Mouse (Mus musculus) forebrain, embryonic 12.5 days (tissue): ENCODE data around the gene Arih1. TPM values are rescaled to one million over a fixed set of nuclear protein-coding genes. Genes with fewer than 3 reads are reported as not detected.

Experiments
- ATAC-seq: fragments of 200-750 bp; cut with Nextera tagmentation; 2 replicates; pipeline ENCODE4 v1.8.0; 2017; ENCODE audit warnings: moderate TSS enrichment; ENCODE audit not compliant: low FRiP score
- H3K27ac ChIP-seq: fragments of 300-500 bp; sonication (generic); 2 replicates; pipeline ENCODE4 v1.5.1; 2016; ENCODE audit warnings: mild to moderate bottlenecking
- H3K27me3 ChIP-seq: fragments of 300-500 bp; sonication (generic); 2 replicates; pipeline ENCODE4 v1.6.1; 2016; ENCODE audit warnings: mild to moderate bottlenecking
- H3K36me3 ChIP-seq: fragments of 300-500 bp; sonication (generic); replicated peaks from 2 replicates; pipeline ENCODE4 v1.6.1; 2016; ENCODE audit warnings: mild to moderate bottlenecking
- H3K4me1 ChIP-seq: fragments of 300-500 bp; sonication (generic); 2 replicates; pipeline ENCODE4 v1.6.1; 2016
- H3K4me2 ChIP-seq: fragments of 300-500 bp; sonication (generic); 2 replicates; pipeline ENCODE4 v1.6.1; 2016; ENCODE audit warnings: mild to moderate bottlenecking, moderate library complexity
- H3K4me3 ChIP-seq: fragments of 300-500 bp; sonication (generic); replicated peaks from 2 replicates; pipeline ENCODE4 v1.5.1; 2016; ENCODE audit warnings: mild to moderate bottlenecking
- H3K9ac ChIP-seq: fragments of 300-500 bp; sonication (generic); 2 replicates; pipeline ENCODE4 v1.6.1; 2016; ENCODE audit warnings: mild to moderate bottlenecking
- H3K9me3 ChIP-seq: fragments of 300-500 bp; sonication (generic); 2 replicates; pipeline ENCODE4 v1.6.1; 2016
- WGBS: fragments of 180-500 bp; shearing (Covaris S2); methylation state at CpG from one replicate; pipeline ENCODE4 v1.1.7; 2016; 5-methylcytosine and 5-hydroxymethylcytosine counted together
- polyA plus RNA-seq: library from polyadenylated mRNA; unstranded; fragments of >200 nt; fragmentation: Nextera tagmentation; extraction: Ambion mirVana; gene quantifications from 2 replicates; pipeline ENCODE4 v1.2.1, GENCODE M21; 2016

Arih1 gene
- 20.7 and 27.1 TPM in 2 replicates for polyA plus RNA-seq

GRCm38 (mm10) chr9:59486549-59487065 is at the start of gene Arih1:
Gene Arih1, minus strand, starts transcription at chr9:59486618.
- Histone ChIP-seq H3K36me3 (peaks cover 3% of the 10 kb centered on the region; the same call in 1 of the 2 replicates), H3K4me3 (peak within 1 kb of the TSS; percentile 99), H3K9ac (peak within 1 kb of the TSS; percentile 99), H3K4me1 (peaks cover 21% of the 10 kb centered on the region), H3K27me3 (no peaks in the 10 kb centered on the region), H3K9me3 (no peaks in the 10 kb centered on the region), H3K4me2 (peak within 1 kb of the TSS; percentile 91), H3K27ac (peak within 1 kb of the TSS; percentile 100)
- WGBS: under 1% methylated on average over 56 of the region's 56 CpGs
- peak; percentile 97 for ATAC-seq

GRCm38 (mm10) chr9:59533889-59534288 is 47.5 kb upstream of the Arih1 start:
- Histone ChIP-seq H3K9ac (no peak overlapping the region), H3K36me3 (no peaks in the 10 kb centered on the region), H3K27ac (no peak overlapping the region), H3K4me3 (no peak overlapping the region), H3K4me1 (0 out of 2 replicates have a peak, but pooled peaks cover 5% of the 10 kb centered on the region), H3K9me3 (no peaks in the 10 kb centered on the region), H3K27me3 (no peaks in the 10 kb centered on the region), H3K4me2 (no peak overlapping the region)
- WGBS: 61% methylated on average over 4 of the region's 4 CpGs
- no peak for ATAC-seq

- H3K9me3 ChIP-seq: no peaks in the 10 kb centered on the region
- H3K9ac ChIP-seq: no peak overlapping the region
- H3K4me1 ChIP-seq: 0 out of 2 replicates have a peak, but pooled peaks cover 3% of the 10 kb centered on the region
- no peak overlapping the region for H3K4me2 ChIP-seq
- H3K36me3 ChIP-seq: no peaks in the 10 kb centered on the region
- H3K27me3 ChIP-seq: no peaks in the 10 kb centered on the region
- no peak for ATAC-seq
- WGBS: 65% methylated on average over 2 of the region's 2 CpGs
- no peak overlapping the region for H3K27ac ChIP-seq
- no peak overlapping the region for H3K4me3 ChIP-seq
These were observed 47.0 kb upstream of the Arih1 start for GRCm38 (mm10) chr9:59533422-59533821.

GRCm38 (mm10) chr9:59531645-59532044 is 45.2 kb upstream of the Arih1 start:
- 0 out of 2 replicates have a peak overlapping the region, but pooled peaks have one; percentile 36 for H3K27ac ChIP-seq
- ATAC-seq: no peak
- no peaks in the 10 kb centered on the region for H3K27me3 ChIP-seq
- no peaks in the 10 kb centered on the region for H3K9me3 ChIP-seq
- H3K4me3 ChIP-seq: no peak overlapping the region
- no peak overlapping the region for H3K4me2 ChIP-seq
- WGBS: 15% methylated on average over 5 of the region's 5 CpGs
- 0 out of 2 replicates have a peak, but pooled peaks cover 3% of the 10 kb centered on the region for H3K4me1 ChIP-seq
- H3K9ac ChIP-seq: no peak overlapping the region
- no peaks in the 10 kb centered on the region for H3K36me3 ChIP-seq

GRCm38 (mm10) chr9:59528274-59528673 is 41.9 kb upstream of the Arih1 start:
- ATAC-seq: no peak
- Histone ChIP-seq H3K4me3 (no peak overlapping the region), H3K4me1 (0 out of 2 replicates have a peak, but pooled peaks cover 3% of the 10 kb centered on the region), H3K27me3 (no peaks in the 10 kb centered on the region), H3K9ac (no peak overlapping the region), H3K27ac (no peak overlapping the region), H3K9me3 (no peaks in the 10 kb centered on the region), H3K4me2 (no peak overlapping the region), H3K36me3 (no peaks in the 10 kb centered on the region)
- WGBS: 93% methylated on average over 2 of the region's 2 CpGs

GRCm38 (mm10) chr9:59527580-59527979 is 41.2 kb upstream of the Arih1 start:
- no peak overlapping the region for H3K27ac ChIP-seq
- no peak overlapping the region for H3K4me2 ChIP-seq
- no peaks in the 10 kb centered on the region for H3K9me3 ChIP-seq
- H3K27me3 ChIP-seq: no peaks in the 10 kb centered on the region
- no peak for ATAC-seq
- no peaks in the 10 kb centered on the region for H3K36me3 ChIP-seq
- H3K9ac ChIP-seq: no peak overlapping the region
- H3K4me1 ChIP-seq: 0 out of 2 replicates have a peak, but pooled peaks cover 3% of the 10 kb centered on the region
- 86% methylated on average over 3 of the region's 3 CpGs for WGBS
- no peak overlapping the region for H3K4me3 ChIP-seq

- Histone ChIP-seq H3K27me3 (no peaks in the 10 kb centered on the region), H3K27ac (no peak overlapping the region), H3K4me3 (no peak overlapping the region), H3K4me2 (no peak overlapping the region), H3K9me3 (no peaks in the 10 kb centered on the region), H3K9ac (no peak overlapping the region), H3K4me1 (no peaks in the 10 kb centered on the region), H3K36me3 (no peaks in the 10 kb centered on the region)
- WGBS: 83% methylated on average over 6 of the region's 6 CpGs
- ATAC-seq: no peak
These were observed 40.3 kb upstream of the Arih1 start for GRCm38 (mm10) chr9:59526727-59527126.

GRCm38 (mm10) chr9:59522906-59523305 is 36.5 kb upstream of the Arih1 start:
- Histone ChIP-seq H3K27me3 (no peaks in the 10 kb centered on the region), H3K4me1 (no peaks in the 10 kb centered on the region), H3K27ac (no peak overlapping the region), H3K4me2 (no peak overlapping the region), H3K36me3 (no peaks in the 10 kb centered on the region), H3K9ac (no peak overlapping the region), H3K4me3 (no peak overlapping the region), H3K9me3 (no peaks in the 10 kb centered on the region)
- no peak for ATAC-seq
- WGBS: 77% methylated on average over 4 of the region's 4 CpGs

- no peaks in the 10 kb centered on the region for H3K36me3 ChIP-seq
- WGBS: 84% methylated on average over 2 of the region's 2 CpGs
- no peaks in the 10 kb centered on the region for H3K27me3 ChIP-seq
- no peaks in the 10 kb centered on the region for H3K4me1 ChIP-seq
- no peak overlapping the region for H3K27ac ChIP-seq
- H3K4me3 ChIP-seq: no peak overlapping the region
- ATAC-seq: no peak
- H3K4me2 ChIP-seq: no peak overlapping the region
- H3K9ac ChIP-seq: no peak overlapping the region
- no peaks in the 10 kb centered on the region for H3K9me3 ChIP-seq
These were observed 33.0 kb upstream of the Arih1 start for GRCm38 (mm10) chr9:59519396-59519795.

GRCm38 (mm10) chr9:59518976-59519375 is 32.6 kb upstream of the Arih1 start:
- Histone ChIP-seq H3K4me1 (no peaks in the 10 kb centered on the region), H3K4me3 (no peak overlapping the region), H3K4me2 (no peak overlapping the region), H3K27me3 (no peaks in the 10 kb centered on the region), H3K9ac (no peak overlapping the region), H3K9me3 (no peaks in the 10 kb centered on the region), H3K27ac (no peak overlapping the region), H3K36me3 (no peaks in the 10 kb centered on the region)
- 85% methylated on average over 5 of the region's 5 CpGs for WGBS
- no peak for ATAC-seq

GRCm38 (mm10) chr9:59517127-59517526 is 30.7 kb upstream of the Arih1 start:
- Histone ChIP-seq H3K9me3 (no peaks in the 10 kb centered on the region), H3K9ac (no peak overlapping the region), H3K36me3 (no peaks in the 10 kb centered on the region), H3K4me1 (no peaks in the 10 kb centered on the region), H3K27ac (no peak overlapping the region), H3K4me2 (no peak overlapping the region), H3K4me3 (no peak overlapping the region), H3K27me3 (no peaks in the 10 kb centered on the region)
- no peak for ATAC-seq
- WGBS: 58% methylated on average over 7 of the region's 7 CpGs

GRCm38 (mm10) chr9:59515069-59515468 is 28.7 kb upstream of the Arih1 start:
- no peaks in the 10 kb centered on the region for H3K27me3 ChIP-seq
- H3K4me3 ChIP-seq: no peak overlapping the region
- H3K9me3 ChIP-seq: no peaks in the 10 kb centered on the region
- H3K36me3 ChIP-seq: no peaks in the 10 kb centered on the region
- no peak overlapping the region for H3K27ac ChIP-seq
- ATAC-seq: no peak
- H3K4me2 ChIP-seq: no peak overlapping the region
- WGBS: 75% methylated on average over 3 of the region's 3 CpGs
- H3K4me1 ChIP-seq: no peaks in the 10 kb centered on the region
- no peak overlapping the region for H3K9ac ChIP-seq

- Histone ChIP-seq H3K36me3 (no peaks in the 10 kb centered on the region), H3K9ac (no peak overlapping the region), H3K27ac (no peak overlapping the region), H3K4me3 (no peak overlapping the region), H3K27me3 (no peaks in the 10 kb centered on the region), H3K4me2 (no peak overlapping the region), H3K4me1 (no peaks in the 10 kb centered on the region), H3K9me3 (no peaks in the 10 kb centered on the region)
- 53% methylated on average over 4 of the region's 4 CpGs for WGBS
- no peak for ATAC-seq
These were observed 26.0 kb upstream of the Arih1 start for GRCm38 (mm10) chr9:59512381-59512780.
